Mouse (Mus musculus) MEL (cell line): Measurements from ENCODE around the gene Lasp1. TPM values are rescaled to one million over a fixed set of nuclear protein-coding genes. Genes with fewer than 3 reads are reported as not detected.

ENCODE experiments used
- DNase-seq: peaks from one replicate; pipeline ENCODE4 v3.0.0; 2011; ENCODE audit warnings: low read depth, low spot score
- H3K27ac ChIP-seq: 2 replicates; pipeline ENCODE4 v1.5.1; 2012; ENCODE audit warnings: low read depth, mild to moderate bottlenecking, control low read depth, low read length, moderate library complexity; ENCODE audit not compliant: control insufficient read depth
- H3K27me3 ChIP-seq, 2 experiments: fragments of 150-350 bp in 1 of 2; sonication (generic) in 1 of 2; 2 replicates each; pipeline ENCODE4 v1.6.1; 2012; ENCODE audit warnings: low read length in 2 of 2, mild to moderate bottlenecking in 2 of 2, improper control_type of control experiment in 1 of 2, moderate library complexity in 1 of 2; ENCODE audit not compliant: insufficient read depth in 2 of 2, control insufficient read depth in 1 of 2
- H3K36me3 ChIP-seq, 2 experiments: 2 replicates each; pipeline ENCODE4 v1.6.1; 2012 to 2014; ENCODE audit warnings: low read length in 2 of 2, improper control_type of control experiment in 1 of 2, inconsistent platforms in 1 of 2, mild to moderate bottlenecking in 1 of 2; ENCODE audit not compliant: insufficient read depth in 2 of 2, control insufficient read depth in 1 of 2
- H3K4me1 ChIP-seq, 2 experiments: fragments of 150-350 bp in 1 of 2; sonication (generic) in 1 of 2; 2 replicates each; pipeline ENCODE4 v1.6.1; 2012; ENCODE audit warnings: low read length in 2 of 2, improper control_type of control experiment in 1 of 2, mild to moderate bottlenecking in 1 of 2; ENCODE audit not compliant: insufficient read depth in 2 of 2, control insufficient read depth in 1 of 2
- H3K4me3 ChIP-seq, 2 experiments: fragments of 150-350 bp in 1 of 2; sonication (generic) in 1 of 2; 2 replicates each; pipeline ENCODE4 v1.5.1; 2012; ENCODE audit warnings: low read depth in 2 of 2, low read length in 2 of 2, mild to moderate bottlenecking in 2 of 2, moderate library complexity in 2 of 2, control low read depth in 1 of 2, improper control_type of control experiment in 1 of 2; ENCODE audit not compliant: control insufficient read depth in 1 of 2, insufficient read depth in 1 of 2
- H3K79me2 ChIP-seq: 2 replicates; pipeline ENCODE4 v1.6.1; 2012; ENCODE audit warnings: mild to moderate bottlenecking, low read length, moderate library complexity; ENCODE audit not compliant: control insufficient read depth, poor library complexity, insufficient read depth
- H3K9ac ChIP-seq: 2 replicates; pipeline ENCODE4 v1.6.1; 2012; ENCODE audit warnings: low read depth, mild to moderate bottlenecking, control low read depth, low read length, moderate library complexity; ENCODE audit not compliant: control insufficient read depth, poor library complexity, severe bottlenecking
- H3K9me3 ChIP-seq: fragments of 150-350 bp; sonication (generic); replicated peaks from 2 replicates; pipeline ENCODE4 v1.6.1; 2012; ENCODE audit warnings: mild to moderate bottlenecking, low read length, improper control_type of control experiment, moderate library complexity; ENCODE audit not compliant: insufficient read depth
- CHD1 ChIP-seq: IDR thresholded peaks from 2 replicates; pipeline ENCODE4 v1.6.1; 2012; ENCODE audit warnings: low read depth, mild to moderate bottlenecking, inconsistent platforms, low read length, improper control_type of control experiment
- CTCF ChIP-seq, 3 experiments: IDR thresholded peaks in 2 of 3; conservative IDR thresholded peaks in 1 of 3; 2 replicates each; pipeline ENCODE4 v1.5.1; 2011 to 2012; ENCODE audit warnings: low read length in 3 of 3, low read depth in 2 of 3, mild to moderate bottlenecking in 2 of 3, improper control_type of control experiment in 1 of 3, inconsistent platforms in 1 of 3, mixed read lengths in 1 of 3, moderate library complexity in 1 of 3; ENCODE audit not compliant: control insufficient read depth in 1 of 3, insufficient read depth in 1 of 3, poor library complexity in 1 of 3, severe bottlenecking in 1 of 3
- E2F4 ChIP-seq: IDR thresholded peaks from 2 replicates; pipeline ENCODE4 v1.6.1; 2011; ENCODE audit warnings: low read depth, low read length, improper control_type of control experiment, borderline replicate concordance
- ELF1 ChIP-seq: IDR thresholded peaks from 2 replicates; pipeline ENCODE4 v1.6.1; 2014; ENCODE audit warnings: low read depth, mild to moderate bottlenecking, inconsistent platforms, low read length, improper control_type of control experiment, moderate library complexity
- EP300 ChIP-seq, 2 experiments: IDR thresholded peaks; 2 replicates each; pipeline ENCODE4 v1.6.1; 2011; ENCODE audit warnings: improper control_type of control experiment in 2 of 2, low read length in 2 of 2, low read depth in 1 of 2, mild to moderate bottlenecking in 1 of 2
- ETS1 ChIP-seq: IDR thresholded peaks from 2 replicates; pipeline ENCODE4 v1.6.1; 2012; ENCODE audit warnings: low read depth, mild to moderate bottlenecking, inconsistent platforms, low read length, improper control_type of control experiment, moderate library complexity
- HCFC1 ChIP-seq: IDR thresholded peaks from 2 replicates; pipeline ENCODE4 v1.6.1; 2012; ENCODE audit warnings: low read depth, mild to moderate bottlenecking, inconsistent platforms, low read length, improper control_type of control experiment, moderate library complexity
- KAT2A ChIP-seq: conservative IDR thresholded peaks from 2 replicates; pipeline ENCODE4 v1.6.1; 2012; ENCODE audit warnings: low read depth, low read length, improper control_type of control experiment, inconsistent platforms
- MAFK ChIP-seq: IDR thresholded peaks from 2 replicates; pipeline ENCODE4 v1.6.1; 2011; ENCODE audit warnings: low read depth, mild to moderate bottlenecking, low read length, improper control_type of control experiment, borderline replicate concordance
- MXI1 ChIP-seq: IDR thresholded peaks from 2 replicates; pipeline ENCODE4 v1.6.1; 2011; ENCODE audit warnings: mild to moderate bottlenecking, low read depth, low read length, improper control_type of control experiment
- MYC ChIP-seq: IDR thresholded peaks from 2 replicates; pipeline ENCODE4 v1.6.1; 2011; ENCODE audit warnings: low read depth, mild to moderate bottlenecking, low read length, improper control_type of control experiment, moderate library complexity
- NELFE ChIP-seq: IDR thresholded peaks from 2 replicates; pipeline ENCODE4 v1.6.1; 2011; ENCODE audit warnings: low read depth, low read length, improper control_type of control experiment
- POLR2A ChIP-seq, 2 experiments: IDR thresholded peaks; 2 replicates each; pipeline ENCODE4 v1.6.1; 2011 to 2012; ENCODE audit warnings: low read length in 2 of 2, mild to moderate bottlenecking in 2 of 2, control low read depth in 1 of 2, improper control_type of control experiment in 1 of 2, low read depth in 1 of 2, moderate library complexity in 1 of 2; ENCODE audit not compliant: control insufficient read depth in 1 of 2, insufficient read depth in 1 of 2, poor library complexity in 1 of 2
- POLR2AphosphoS2 ChIP-seq: IDR thresholded peaks from 2 replicates; pipeline ENCODE4 v1.6.1; 2011; ENCODE audit warnings: low read length, improper control_type of control experiment
- RAD21 ChIP-seq: IDR thresholded peaks from 2 replicates; pipeline ENCODE4 v1.6.1; 2011; ENCODE audit warnings: mild to moderate bottlenecking, low read depth, low read length, improper control_type of control experiment
- RCOR1 ChIP-seq: IDR thresholded peaks from 2 replicates; pipeline ENCODE4 v1.6.1; 2012; ENCODE audit warnings: low read depth, mild to moderate bottlenecking, inconsistent platforms, low read length, improper control_type of control experiment
- SIN3A ChIP-seq: IDR thresholded peaks from 2 replicates; pipeline ENCODE4 v1.6.1; 2012; ENCODE audit warnings: low read length, improper control_type of control experiment, inconsistent platforms
- USF2 ChIP-seq, 2 experiments: IDR thresholded peaks; 2 replicates each; pipeline ENCODE4 v1.6.1; 2011 to 2012; ENCODE audit warnings: improper control_type of control experiment in 2 of 2, low read length in 2 of 2, borderline replicate concordance in 1 of 2, inconsistent platforms in 1 of 2, low read depth in 1 of 2, mild to moderate bottlenecking in 1 of 2; ENCODE audit not compliant: insufficient read depth in 1 of 2
- ZMIZ1 ChIP-seq: IDR thresholded peaks from 2 replicates; pipeline ENCODE4 v1.6.1; 2012; ENCODE audit warnings: low read depth, mild to moderate bottlenecking, inconsistent platforms, low read length, improper control_type of control experiment, moderate library complexity
- polyA plus RNA-seq, 2 experiments: library from polyadenylated mRNA; stranded (reverse) in 1 of 2; unstranded in 1 of 2; fragments of >175 nt in 1 of 2; fragments of >200 nt in 1 of 2; gene quantifications; 2 replicates each; pipeline versions ENCODE4 v1.2.1 to v1.2.4; 2012; ENCODE audit warnings: low replicate concordance in 2 of 2, low read depth in 1 of 2; ENCODE audit not compliant: insufficient read length in 2 of 2, insufficient read depth in 1 of 2, missing spikeins in 1 of 2
- total RNA-seq: library from RNA; depleted of rRNA; stranded (reverse); fragments of 300-350 nt; gene quantifications from 2 replicates; pipeline ENCODE4 v1.2.3, GENCODE M21; 2012

Gene Lasp1
- total and polyA plus RNA-seq, 3 experiments, result 13.3 to 38.7 TPM; not detected in 1

GRCm38 (mm10) chr11:97781832-97782563, 16.8 kb upstream of the Lasp1 start, which contains the start of gene Rpl23 (continued):
- TF ChIP-seq ETS1 (peak; percentile 84), ELF1 (peak; percentile 85; the same call in 1 of the 2 replicates), MAFK (no peak), CTCF (IDR thresholded peaks at IDR 0.05 in 2 of 3, conservative IDR thresholded peaks at IDR 0.05 in 1 of 3; ENCODE audit: control insufficient read depth in 1 of 3, insufficient read depth in 1 of 3, low read depth in 2 of 3, low read length in 3 of 3, poor library complexity in 1 of 3, severe bottlenecking in 1 of 3) (0 out of 6 replicates have a peak, but pooled peaks of 1 of the 3 experiments have one; percentile 8), SIN3A (peak; percentile 97), ZMIZ1 (peak; percentile 98), USF2 (IDR thresholded peaks at IDR 0.05; ENCODE audit: borderline replicate concordance in 1 of 2, insufficient read depth in 1 of 2, low read depth in 1 of 2, low read length in 2 of 2) (peak; percentile 85 to 95; a peak in 3 of 4 replicates), NELFE (peak; percentile 99), RAD21 (no peak), KAT2A (peak; percentile 92), EP300 (IDR thresholded peaks at IDR 0.05; ENCODE audit: low read depth in 1 of 2, low read length in 2 of 2) (0 out of 4 replicates have a peak, but pooled peaks of 1 of the 2 experiments have one; percentile 34), MXI1 (peak; percentile 95), MYC (peak; percentile 95), RCOR1 (no peak), POLR2A (IDR thresholded peaks at IDR 0.05; ENCODE audit: control insufficient read depth in 1 of 2, insufficient read depth in 1 of 2, low read depth in 1 of 2, low read length in 2 of 2, poor library complexity in 1 of 2) (peak; percentile 86 to 99)

GRCm38 (mm10) chr11:97782564-97782895, 16.3 kb upstream of the Lasp1 start:
- peak overlapping the region; percentile 65 to 99 for H3K4me3 ChIP-seq
- H3K79me2 ChIP-seq, result peaks cover 39% of the 10 kb centered on the region
- no peaks in the 10 kb centered on the region for H3K9me3 ChIP-seq
- no peak for DNase-seq
- peak overlapping the region; percentile 95 for H3K9ac ChIP-seq
- H3K4me1 ChIP-seq, result peaks cover 0 to 10% of the 10 kb centered on the region in 2 experiments; a peak in 2 of 4 replicates
- TF ChIP-seq CHD1, result peak; percentile 94; the same call in 1 of the 2 replicates
- no peak; a peak in 3 of 4 replicates for TF ChIP-seq POLR2A (IDR thresholded peaks at IDR 0.05; ENCODE audit: control insufficient read depth in 1 of 2, insufficient read depth in 1 of 2, low read depth in 1 of 2, low read length in 2 of 2, poor library complexity in 1 of 2)
- TF ChIP-seq E2F4, result no peak
- peak; percentile 25; the same call in 1 of the 2 replicates for TF ChIP-seq ZMIZ1
- no peak for TF ChIP-seq POLR2AphosphoS2
- TF ChIP-seq SIN3A, result peak; percentile 2; the same call in 1 of the 2 replicates
- no peak for TF ChIP-seq HCFC1
- no peak for TF ChIP-seq RCOR1
- peaks cover 27 to 30% of the 10 kb centered on the region in 2 experiments for H3K36me3 ChIP-seq
- H3K27me3 ChIP-seq, result no peaks in the 10 kb centered on the region
- H3K27ac ChIP-seq, result peak overlapping the region; percentile 91
